Mouse (Mus musculus) heart, postnatal 25 days (tissue): ENCODE measurements around the gene Macrod2. TPM values are rescaled to one million over a fixed set of nuclear protein-coding genes. Genes with fewer than 3 reads are reported as not detected.

Experiments
- DNase-seq: peaks from one replicate; pipeline ENCODE4 v3.0.0; 2022; ENCODE audit warnings: low spot score
- intact Hi-C: fragments of 180-260 bp; cut with DNase I; formaldehyde crosslinking; loops from one replicate; pipeline ENCODE4 v1.15.1; 2025
- total RNA-seq, 2 experiments: library from RNA; stranded (reverse); gene quantifications; 2 replicates each; pipeline ENCODE4 v1.2.3; 2021

Macrod2 gene
- total RNA-seq, 2 experiments from 2014 or later: 8.9 to 9.0 TPM

- intact Hi-C loops: no loop called here
- DNase-seq: no peak
Observed at GRCm38 (mm10) chr2:141156979-141157593, 762.0 kb downstream of the Macrod2 start.

- intact Hi-C loops: no loop called here
- no peak for DNase-seq
Observed at GRCm38 (mm10) chr2:141158161-141158560, 763.1 kb downstream of the Macrod2 start.

GRCm38 (mm10) chr2:141163918-141164317 lies 768.8 kb downstream of the Macrod2 start:
- DNase-seq: no peak
- intact Hi-C loops: no loop called here

GRCm38 (mm10) chr2:141169586-141169985 lies 774.5 kb downstream of the Macrod2 start:
- DNase-seq: no peak
- intact Hi-C loops: no loop called here

- intact Hi-C loops: no loop called here
- no peak for DNase-seq
Observed at GRCm38 (mm10) chr2:141173167-141173566, 778.1 kb downstream of the Macrod2 start.

GRCm38 (mm10) chr2:141173607-141174006 lies 778.5 kb downstream of the Macrod2 start:
- no peak for DNase-seq

GRCm38 (mm10) chr2:141180656-141181055 lies 785.5 kb downstream of the Macrod2 start:
- intact Hi-C loops: no loop called here
- no peak for DNase-seq

More at GRCm38 (mm10) chr2:141173607-141174006, 778.5 kb downstream of the Macrod2 start:
- intact Hi-C loops: no loop called here

- intact Hi-C loops: no loop called here
- no peak for DNase-seq
Observed at GRCm38 (mm10) chr2:141182034-141182759, 787.1 kb downstream of the Macrod2 start.

GRCm38 (mm10) chr2:141194476-141194875 lies 799.4 kb downstream of the Macrod2 start:
- intact Hi-C loops: no loop called here
- DNase-seq: no peak

GRCm38 (mm10) chr2:141200481-141200880 lies 805.4 kb downstream of the Macrod2 start:
- DNase-seq: no peak
- intact Hi-C loops: no loop called here

- no peak for DNase-seq
- intact Hi-C loops: no loop called here
Observed at GRCm38 (mm10) chr2:141201303-141202014, 806.4 kb downstream of the Macrod2 start.

- intact Hi-C loops: no loop called here
Observed at GRCm38 (mm10) chr2:141202015-141202364, 806.9 kb downstream of the Macrod2 start.

GRCm38 (mm10) chr2:141211346-141211745 lies 816.2 kb downstream of the Macrod2 start:
- no peak for DNase-seq
- intact Hi-C loops: no loop called here

More at GRCm38 (mm10) chr2:141202015-141202364, 806.9 kb downstream of the Macrod2 start:
- no peak for DNase-seq

GRCm38 (mm10) chr2:141212291-141212690 lies 817.2 kb downstream of the Macrod2 start:
- intact Hi-C loops: no loop called here

GRCm38 (mm10) chr2:141217490-141217889 lies 822.4 kb downstream of the Macrod2 start:
- no peak for DNase-seq
- intact Hi-C loops: no loop called here

More at GRCm38 (mm10) chr2:141212291-141212690, 817.2 kb downstream of the Macrod2 start:
- DNase-seq: no peak

GRCm38 (mm10) chr2:141217925-141218324 lies 822.8 kb downstream of the Macrod2 start:
- intact Hi-C loops: no loop called here
- no peak for DNase-seq

GRCm38 (mm10) chr2:141228809-141229208 lies 833.7 kb downstream of the Macrod2 start:
- intact Hi-C loops: no loop called here
- no peak for DNase-seq

- DNase-seq: no peak
- intact Hi-C loops: no loop called here
Observed at GRCm38 (mm10) chr2:141229820-141230219, 834.7 kb downstream of the Macrod2 start.

GRCm38 (mm10) chr2:141231011-141231668 lies 836.0 kb downstream of the Macrod2 start:
- DNase-seq: no peak
- intact Hi-C loops: no loop called here

GRCm38 (mm10) chr2:141234306-141234705 lies 839.2 kb downstream of the Macrod2 start:
- intact Hi-C loops: no loop called here
- DNase-seq: no peak
